Comparison of ENCODE assay signal across 30 mouse cellular contexts in genomic region chr15:100337328-100337727, GRCm38 (mm10). TPM values are rescaled to one million over a fixed set of nuclear protein-coding genes. Genes with fewer than 3 reads are reported as not detected.
A peak's percentile ranks its signal among the peaks of the same experiment; 100 is the strongest.
DNase-seq lines count a peak whose midpoint lies in the region; ATAC-seq and TF ChIP-seq lines count a peak whose summit lies in the region.
"Not testable (repeated sequence)": the region's sequence is repeated elsewhere in the genome, so short reads cannot be mapped to it uniquely, and the experiment has no call there.
"Had no signal": no experiment of that assay in that cellular context is flagged by ENCODE, and none has a peak within 500 bp of the region (broad histone marks: within the 10 kb centered on the region; RNA-seq: fewer than 3 reads in every experiment).

No protein-coding gene starts in this region.

- peak; percentile 63 for ATAC-seq in intestine, embryonic 16.5 days
- peak; percentile 29; the same call in 1 of the 2 replicates for ATAC-seq in kidney, embryonic 16.5 days (ENCODE audit: low FRiP score, low TSS enrichment)
- peak; percentile 67 for ATAC-seq in liver, embryonic 12.5 days
- ATAC-seq in liver, embryonic 15.5 days (ENCODE audit: insufficient read depth): peak; percentile 65
- 0 out of 2 replicates have a peak, but pooled peaks have one; percentile 28 for ATAC-seq in stomach, embryonic 14.5 days (ENCODE audit: insufficient number of reproducible peaks, insufficient read depth, low FRiP score, low read depth)

- H3K36me3 ChIP-seq in intestine, embryonic 16.5 days (ENCODE audit: control insufficient read depth, insufficient read depth, low read length); kidney, embryonic 16.5 days (ENCODE audit: insufficient read depth, low read length); liver, embryonic 12.5 days; liver, embryonic 15.5 days (replicated peaks); stomach, embryonic 14.5 days (ENCODE audit: control insufficient read depth, insufficient read depth, low read length): not testable (repeated sequence)

- intact Hi-C loops in gastrocnemius, adult 2 months (cut with DNase I): not testable (repeated sequence)

- not testable (repeated sequence) for H3K4me1 ChIP-seq in intestine, embryonic 16.5 days (ENCODE audit: control insufficient read depth, insufficient read depth, low read length); kidney, embryonic 16.5 days (ENCODE audit: insufficient read depth, low read length); liver, embryonic 12.5 days; liver, embryonic 15.5 days (replicated peaks); stomach, embryonic 14.5 days (ENCODE audit: control insufficient read depth, insufficient read depth, low read length)

- H3K4me2 ChIP-seq in intestine, embryonic 16.5 days (ENCODE audit: low read depth, low read length); kidney, embryonic 16.5 days (replicated peaks; ENCODE audit: low read depth, low read length); liver, embryonic 12.5 days; liver, embryonic 15.5 days; stomach, embryonic 14.5 days (replicated peaks; ENCODE audit: low read depth, low read length): not testable (repeated sequence)

- not testable (repeated sequence) for TF ChIP-seq CTCF in gastrocnemius, adult 2 months (IDR thresholded peaks at IDR 0.05)

- not testable (repeated sequence) for H3K27me3 ChIP-seq in intestine, embryonic 16.5 days (replicated peaks; ENCODE audit: control insufficient read depth, insufficient read depth, low read length); kidney, embryonic 16.5 days (ENCODE audit: insufficient read depth, low read length); liver, embryonic 12.5 days (replicated peaks); liver, embryonic 15.5 days; stomach, embryonic 14.5 days (ENCODE audit: control insufficient read depth, insufficient read depth, low read length)

- not testable (repeated sequence) for H3K9me3 ChIP-seq in intestine, embryonic 16.5 days (ENCODE audit: control insufficient read depth, low read length); kidney, embryonic 16.5 days (ENCODE audit: low read length); liver, embryonic 12.5 days (replicated peaks); liver, embryonic 15.5 days (replicated peaks); stomach, embryonic 14.5 days (ENCODE audit: control insufficient read depth, low read depth, low read length)

- not testable (repeated sequence) for H3K9ac ChIP-seq in intestine, embryonic 16.5 days (ENCODE audit: low read depth, low read length); kidney, embryonic 16.5 days (replicated peaks; ENCODE audit: low read length); liver, embryonic 12.5 days; liver, embryonic 15.5 days; stomach, embryonic 14.5 days (replicated peaks; ENCODE audit: low read depth, low read length)

- H3K27ac ChIP-seq in gastrocnemius, adult 2 months; intestine, embryonic 16.5 days (ENCODE audit: low read length); kidney, embryonic 16.5 days (ENCODE audit: low read length); liver, embryonic 12.5 days; liver, embryonic 15.5 days (replicated peaks); stomach, embryonic 14.5 days (ENCODE audit: low read length): not testable (repeated sequence)

- DNase-seq in gastrocnemius, adult 2 months: not testable (repeated sequence)

- peak overlapping the region; percentile 45; the same call in 1 of the 2 replicates for H3K4me3 ChIP-seq in gastrocnemius, adult 2 months
- H3K4me3 ChIP-seq in intestine, embryonic 16.5 days (ENCODE audit: low read length); kidney, embryonic 16.5 days (ENCODE audit: low read length); liver, embryonic 12.5 days; liver, embryonic 15.5 days (replicated peaks); stomach, embryonic 14.5 days (ENCODE audit: low read depth, low read length): not testable (repeated sequence)

RNA-seq across cellular contexts. Expression of gene Mettl7a3, which starts 2.6 kb away (rescaled TPM):
- total RNA-seq in gastrocnemius, adult 2 months (2021): under 1 TPM; 0.31 to 0.54 TPM
- not detected in 2 replicates for polyA plus RNA-seq in intestine, embryonic 16.5 days (2015; fragmentation: Nextera tagmentation; extraction: Ambion mirVana)
- 0.19 TPM in 1 of 2 replicates, not detected in the other for polyA plus RNA-seq in kidney, embryonic 16.5 days (2015; fragmentation: Nextera tagmentation; extraction: Ambion mirVana)
- polyA plus RNA-seq in liver, embryonic 12.5 days (2016; fragmentation: Nextera tagmentation; extraction: Ambion mirVana): not detected in 2 replicates
- polyA plus RNA-seq in liver, embryonic 15.5 days (2015; fragmentation: Nextera tagmentation; extraction: Ambion mirVana): not detected in 2 replicates
- not detected in 2 replicates for polyA plus RNA-seq in stomach, embryonic 14.5 days (2014; fragmentation: Nextera tagmentation; extraction: Ambion mirVana)
- total RNA-seq: adrenal gland, postnatal 14 days; common myeloid progenitor, adult 5-6 weeks; heart, postnatal 10 days; heart, postnatal 36 days had no signal
- polyA plus RNA-seq: C2C12; erythroblast, embryonic 14.5 days; forebrain, embryonic 10.5 days; forebrain, embryonic 13.5 days; forebrain, embryonic 16.5 days; heart, embryonic 11.5 days; heart, embryonic 15.5 days; hindbrain, embryonic 10.5 days had no signal

RNA-seq across cellular contexts. Expression of gene Methig1, which starts 15.6 kb away (rescaled TPM):
- not detected for total RNA-seq in gastrocnemius, adult 2 months (2021)
- polyA plus RNA-seq in intestine, embryonic 16.5 days (2015; fragmentation: Nextera tagmentation; extraction: Ambion mirVana): not detected in 2 replicates
- polyA plus RNA-seq in kidney, embryonic 16.5 days (2015; fragmentation: Nextera tagmentation; extraction: Ambion mirVana): 0.60 and 0.94 TPM in 2 replicates
- polyA plus RNA-seq in liver, embryonic 12.5 days (2016; fragmentation: Nextera tagmentation; extraction: Ambion mirVana): not detected in 2 replicates
- 0.17 and 0.25 TPM in 2 replicates for polyA plus RNA-seq in liver, embryonic 15.5 days (2015; fragmentation: Nextera tagmentation; extraction: Ambion mirVana)
- polyA plus RNA-seq in stomach, embryonic 14.5 days (2014; fragmentation: Nextera tagmentation; extraction: Ambion mirVana): 0.41 TPM in 1 of 2 replicates, not detected in the other
- total RNA-seq: common myeloid progenitor, adult 5-6 weeks; gastrocnemius, adult 18-20 months; gastrocnemius, postnatal 14 days; gastrocnemius, postnatal 4 days; heart, postnatal 10 days; heart, postnatal 36 days; MEL had no signal
- polyA plus RNA-seq: adrenal gland, adult 2 months; C2C12; CD4-positive, CD25-positive, alpha-beta regulatory T cell, adult 4 months; cerebellum, adult 2 months; embryonic facial prominence, embryonic 15.5 days; erythroblast, embryonic 14.5 days; forebrain, embryonic 10.5 days; forebrain, embryonic 13.5 days; forebrain, embryonic 16.5 days; heart, embryonic 11.5 days; heart, embryonic 15.5 days; hindbrain, embryonic 16.5 days had no signal

RNA-seq across cellular contexts. Expression of gene Mettl7a2, which starts 15.7 kb away (rescaled TPM):
- total RNA-seq in gastrocnemius, adult 2 months (2021): under 1 TPM; 0.36 to 0.82 TPM
- polyA plus RNA-seq in intestine, embryonic 16.5 days (2015; fragmentation: Nextera tagmentation; extraction: Ambion mirVana): not detected in 2 replicates
- polyA plus RNA-seq in kidney, embryonic 16.5 days (2015; fragmentation: Nextera tagmentation; extraction: Ambion mirVana): 0.41 and 0.60 TPM in 2 replicates
- polyA plus RNA-seq in liver, embryonic 12.5 days (2016; fragmentation: Nextera tagmentation; extraction: Ambion mirVana): not detected in 2 replicates
- polyA plus RNA-seq in liver, embryonic 15.5 days (2015; fragmentation: Nextera tagmentation; extraction: Ambion mirVana): not detected in 2 replicates
- not detected in 2 replicates for polyA plus RNA-seq in stomach, embryonic 14.5 days (2014; fragmentation: Nextera tagmentation; extraction: Ambion mirVana)
- total RNA-seq: common myeloid progenitor, adult 5-6 weeks; MEL had no signal
- polyA plus RNA-seq: adrenal gland, adult 2 months; C2C12; CD4-positive, CD25-positive, alpha-beta regulatory T cell, adult 4 months; cerebellum, adult 2 months; embryonic facial prominence, embryonic 12.5 days; embryonic facial prominence, embryonic 15.5 days; erythroblast, embryonic 14.5 days; forebrain, embryonic 10.5 days; forebrain, embryonic 13.5 days; forebrain, embryonic 16.5 days; heart, embryonic 11.5 days; heart, embryonic 15.5 days; hindbrain, embryonic 10.5 days; hindbrain, embryonic 13.5 days; hindbrain, embryonic 16.5 days had no signal

RNA-seq across cellular contexts. Expression of gene Higd1c, which starts 27.0 kb away (rescaled TPM):
- total RNA-seq in gastrocnemius, adult 2 months (2021): not detected
- polyA plus RNA-seq in intestine, embryonic 16.5 days (2015; fragmentation: Nextera tagmentation; extraction: Ambion mirVana): not detected in 2 replicates
- 0.35 and 1.3 TPM in 2 replicates for polyA plus RNA-seq in kidney, embryonic 16.5 days (2015; fragmentation: Nextera tagmentation; extraction: Ambion mirVana)
- polyA plus RNA-seq in liver, embryonic 12.5 days (2016; fragmentation: Nextera tagmentation; extraction: Ambion mirVana): not detected in 2 replicates
- not detected in 2 replicates for polyA plus RNA-seq in liver, embryonic 15.5 days (2015; fragmentation: Nextera tagmentation; extraction: Ambion mirVana)
- not detected in 2 replicates for polyA plus RNA-seq in stomach, embryonic 14.5 days (2014; fragmentation: Nextera tagmentation; extraction: Ambion mirVana)
- total RNA-seq: adrenal gland, postnatal 14 days; common myeloid progenitor, adult 5-6 weeks; gastrocnemius, adult 18-20 months; gastrocnemius, postnatal 14 days; gastrocnemius, postnatal 4 days; heart, adult 8-10 months; heart, postnatal 10 days; heart, postnatal 36 days; MEL had no signal
- polyA plus RNA-seq: adrenal gland, adult 2 months; C2C12; CD4-positive, CD25-positive, alpha-beta regulatory T cell, adult 4 months; cerebellum, adult 2 months; embryonic facial prominence, embryonic 12.5 days; embryonic facial prominence, embryonic 15.5 days; erythroblast, embryonic 14.5 days; forebrain, embryonic 10.5 days; forebrain, embryonic 13.5 days; forebrain, embryonic 16.5 days; heart, embryonic 11.5 days; heart, embryonic 15.5 days; hindbrain, embryonic 13.5 days; hindbrain, embryonic 16.5 days had no signal

RNA-seq across cellular contexts. Expression of gene Mettl7a1, which starts 33.4 kb away (rescaled TPM):
- 10 to 100 TPM; 33.4 to 38.9 TPM for total RNA-seq in gastrocnemius, adult 2 months (2021)
- 5.9 and 7.4 TPM in 2 replicates for polyA plus RNA-seq in intestine, embryonic 16.5 days (2015; fragmentation: Nextera tagmentation; extraction: Ambion mirVana)
- 15.5 and 19.0 TPM in 2 replicates for polyA plus RNA-seq in kidney, embryonic 16.5 days (2015; fragmentation: Nextera tagmentation; extraction: Ambion mirVana)
- polyA plus RNA-seq in liver, embryonic 12.5 days (2016; fragmentation: Nextera tagmentation; extraction: Ambion mirVana): 4.4 and 5.4 TPM in 2 replicates
- polyA plus RNA-seq in liver, embryonic 15.5 days (2015; fragmentation: Nextera tagmentation; extraction: Ambion mirVana): 8.9 and 9.7 TPM in 2 replicates
- 7.3 and 9.2 TPM in 2 replicates for polyA plus RNA-seq in stomach, embryonic 14.5 days (2014; fragmentation: Nextera tagmentation; extraction: Ambion mirVana)
